Mouse (Mus musculus): ENCODE data around the gene Gm4201. TPM values are rescaled to one million over a fixed set of nuclear protein-coding genes. Genes with fewer than 3 reads are reported as not detected.
"Not testable (repeated sequence)": the region's sequence is repeated elsewhere in the genome, so short reads cannot be mapped to it uniquely, and the experiment has no call there.

Gm4201 gene
- not detected in 2 replicates for polyA plus RNA-seq (2015; fragmentation: Nextera tagmentation; extraction: Ambion mirVana)

DNA sequence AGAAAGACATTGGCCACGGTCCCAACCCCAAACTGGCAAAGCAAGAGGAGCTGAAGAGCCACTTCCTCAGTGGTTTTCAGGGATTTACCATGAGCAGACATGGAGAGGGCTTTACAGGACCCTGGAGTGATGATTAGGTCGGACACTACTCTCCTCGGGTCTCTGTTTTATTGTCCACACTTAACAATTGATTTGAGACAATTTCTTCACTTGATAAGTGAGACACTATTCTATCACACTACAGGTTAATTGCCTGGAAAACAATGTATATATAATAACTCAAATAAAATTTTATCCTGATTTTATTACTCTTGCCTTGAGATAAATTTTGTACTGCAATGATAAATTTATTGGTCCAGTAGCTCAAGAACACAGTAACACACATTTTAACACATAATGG is at the start of gene Gm4201:
Gene Gm4201, minus strand, starts transcription at position 101 of the 400 bp plus-strand sequence.
- no CpG with 5 or more reads among the region's 3 CpGs for WGBS
- H3K4me1 ChIP-seq; H3K36me3 ChIP-seq (replicated peaks); ATAC-seq (replicated peaks); H3K27ac ChIP-seq; H3K9me3 ChIP-seq; H3K27me3 ChIP-seq (replicated peaks); H3K4me3 ChIP-seq; H3K4me2 ChIP-seq; H3K9ac ChIP-seq: not testable (repeated sequence)

DNA sequence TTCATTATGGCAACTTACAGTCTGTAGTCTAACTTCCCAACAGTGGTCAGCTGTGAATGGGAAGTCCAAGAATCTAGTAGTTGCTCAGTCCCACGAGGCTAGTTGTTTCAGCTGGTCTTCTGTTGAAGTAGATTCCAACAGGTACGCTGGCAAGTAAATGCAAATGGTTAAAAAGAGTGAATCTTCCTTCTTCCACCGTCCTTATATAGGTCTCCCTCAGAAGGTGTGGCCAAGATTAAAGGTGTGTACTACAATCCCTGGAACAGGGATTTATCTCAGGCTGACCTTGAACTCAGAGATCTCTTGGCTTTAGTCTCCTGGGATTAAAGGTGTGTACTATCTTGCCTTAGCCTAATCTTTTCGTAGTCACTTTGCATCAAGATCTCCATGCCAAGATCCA is 22.9 kb upstream of the Gm4201 start, which contains the start of gene Gm4565:
Gene Gm4565, minus strand, starts transcription at position 101 of the 400 bp plus-strand sequence.
- H3K27me3 ChIP-seq (replicated peaks); H3K9me3 ChIP-seq; H3K36me3 ChIP-seq (replicated peaks); ATAC-seq (replicated peaks); H3K9ac ChIP-seq; H3K4me2 ChIP-seq; H3K27ac ChIP-seq; H3K4me1 ChIP-seq; H3K4me3 ChIP-seq: not testable (repeated sequence)
- 82% methylated on average over 2 of the region's 4 CpGs for WGBS

DNA sequence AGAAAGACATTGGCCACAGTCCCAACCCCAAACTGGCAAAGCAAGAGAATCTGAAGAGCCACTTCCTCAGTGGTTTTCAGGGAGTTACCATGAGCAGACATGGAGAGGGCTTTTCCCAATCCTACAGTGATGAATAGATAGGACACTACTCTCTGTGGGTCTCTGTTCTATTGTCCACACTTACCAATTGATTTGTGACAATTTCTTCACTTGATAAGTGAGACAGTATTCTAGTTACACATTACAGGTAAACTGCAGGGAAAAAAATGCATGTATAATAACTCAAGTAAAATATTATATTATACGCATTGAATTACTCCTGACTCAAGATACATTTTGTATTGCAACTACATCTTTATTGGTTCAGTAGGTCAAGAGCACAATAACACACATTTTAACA is 30.4 kb downstream of the Gm4201 start, which contains the start of gene Gm8677:
Gene Gm8677, minus strand, starts transcription at position 101 of the 400 bp plus-strand sequence.
- H3K4me2 ChIP-seq; H3K4me1 ChIP-seq; H3K27ac ChIP-seq; H3K4me3 ChIP-seq; H3K36me3 ChIP-seq (replicated peaks); H3K9me3 ChIP-seq; ATAC-seq (replicated peaks); H3K27me3 ChIP-seq (replicated peaks); H3K9ac ChIP-seq: not testable (repeated sequence)
- WGBS: no CpG with 5 or more reads among the region's 1 CpGs

DNA sequence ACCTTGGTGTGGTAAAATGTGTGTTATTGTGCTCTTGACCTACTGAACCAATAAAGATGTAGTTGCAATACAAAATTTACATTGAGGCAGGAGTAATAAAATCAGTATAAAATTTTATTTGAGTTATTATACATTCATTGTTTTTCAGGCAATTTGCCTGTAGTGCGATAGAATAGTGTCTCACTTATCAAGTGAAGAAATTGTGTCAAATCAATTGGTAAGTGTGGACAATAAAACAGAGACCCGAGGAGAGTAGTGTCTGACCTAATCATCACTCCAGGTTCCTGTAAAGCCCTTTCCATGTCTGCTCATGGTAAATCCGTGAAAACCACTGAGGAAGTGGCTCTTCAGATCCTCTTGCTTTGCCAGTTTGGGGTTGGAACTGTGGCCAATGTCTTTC is 42.5 kb downstream of the Gm4201 start, which contains the start of gene Vmn1r152:
Gene Vmn1r152, plus strand, starts transcription at position 301 of the 400 bp plus-strand sequence.
- H3K36me3 ChIP-seq (replicated peaks); H3K4me3 ChIP-seq; H3K27ac ChIP-seq; H3K9me3 ChIP-seq; H3K9ac ChIP-seq; ATAC-seq (replicated peaks); H3K4me1 ChIP-seq; H3K4me2 ChIP-seq; H3K27me3 ChIP-seq (replicated peaks): not testable (repeated sequence)
- no CpG with 5 or more reads among the region's 3 CpGs for WGBS

Other genes with a start within 250 kb of the Gm4201 start
- gene Gm4187, start 235.6 kb downstream of the Gm4201 start, polyA plus RNA-seq (2015; fragmentation: Nextera tagmentation; extraction: Ambion mirVana): not detected in 2 replicates
- gene Gm8660, start 194.3 kb downstream of the Gm4201 start, polyA plus RNA-seq (2015; fragmentation: Nextera tagmentation; extraction: Ambion mirVana): not detected in 2 replicates
- not detected in 2 replicates for gene Vmn1r148, start 151.8 kb downstream of the Gm4201 start, polyA plus RNA-seq (2015; fragmentation: Nextera tagmentation; extraction: Ambion mirVana)
- not detected in 2 replicates for gene Vmn1r149, start 127.1 kb downstream of the Gm4201 start, polyA plus RNA-seq (2015; fragmentation: Nextera tagmentation; extraction: Ambion mirVana)
- gene Gm10665, start 101.3 kb downstream of the Gm4201 start, polyA plus RNA-seq (2015; fragmentation: Nextera tagmentation; extraction: Ambion mirVana): not detected in 2 replicates
- not detected in 2 replicates for gene Vmn1r151, start 65.7 kb downstream of the Gm4201 start, polyA plus RNA-seq (2015; fragmentation: Nextera tagmentation; extraction: Ambion mirVana)
- not detected in 2 replicates for gene Vmn1r152, start 42.4 kb downstream of the Gm4201 start, polyA plus RNA-seq (2015; fragmentation: Nextera tagmentation; extraction: Ambion mirVana)
- gene Gm8677, start 30.5 kb downstream of the Gm4201 start, polyA plus RNA-seq (2015; fragmentation: Nextera tagmentation; extraction: Ambion mirVana): not detected in 2 replicates
- not detected in 2 replicates for gene Gm4565, start 22.8 kb upstream of the Gm4201 start, polyA plus RNA-seq (2015; fragmentation: Nextera tagmentation; extraction: Ambion mirVana)
- not detected in 2 replicates for gene Vmn1r155, start 92.7 kb upstream of the Gm4201 start, polyA plus RNA-seq (2015; fragmentation: Nextera tagmentation; extraction: Ambion mirVana)
- not detected in 2 replicates for gene Gm8693, start 127.0 kb upstream of the Gm4201 start, polyA plus RNA-seq (2015; fragmentation: Nextera tagmentation; extraction: Ambion mirVana)
- gene Gm4567, start 154.4 kb upstream of the Gm4201 start, polyA plus RNA-seq (2015; fragmentation: Nextera tagmentation; extraction: Ambion mirVana): not detected in 2 replicates
- not detected in 2 replicates for gene Vmn1r157, start 196.4 kb upstream of the Gm4201 start, polyA plus RNA-seq (2015; fragmentation: Nextera tagmentation; extraction: Ambion mirVana)
- gene Vmn1r158, start 225.4 kb upstream of the Gm4201 start, polyA plus RNA-seq (2015; fragmentation: Nextera tagmentation; extraction: Ambion mirVana): not detected in 2 replicates